Mouse (Mus musculus) G1E-ER4 (cell line): ENCODE measurements around the gene Fgf4. TPM values are rescaled to one million over a fixed set of nuclear protein-coding genes. Genes with fewer than 3 reads are reported as not detected.

ENCODE experiments used
- GATA1 ChIP-seq: IDR thresholded peaks from one replicate; pipeline ENCODE4 v1.8.0; 2012; ENCODE audit warnings: low read length, inconsistent platforms
- polyA plus RNA-seq: library from polyadenylated mRNA; stranded (reverse); fragments of >175 nt; gene quantifications from 2 replicates; pipeline ENCODE4 v1.2.3, GENCODE M21; 2012

Gene Fgf4
- polyA plus RNA-seq, 1 experiment, result not detected

DNA sequence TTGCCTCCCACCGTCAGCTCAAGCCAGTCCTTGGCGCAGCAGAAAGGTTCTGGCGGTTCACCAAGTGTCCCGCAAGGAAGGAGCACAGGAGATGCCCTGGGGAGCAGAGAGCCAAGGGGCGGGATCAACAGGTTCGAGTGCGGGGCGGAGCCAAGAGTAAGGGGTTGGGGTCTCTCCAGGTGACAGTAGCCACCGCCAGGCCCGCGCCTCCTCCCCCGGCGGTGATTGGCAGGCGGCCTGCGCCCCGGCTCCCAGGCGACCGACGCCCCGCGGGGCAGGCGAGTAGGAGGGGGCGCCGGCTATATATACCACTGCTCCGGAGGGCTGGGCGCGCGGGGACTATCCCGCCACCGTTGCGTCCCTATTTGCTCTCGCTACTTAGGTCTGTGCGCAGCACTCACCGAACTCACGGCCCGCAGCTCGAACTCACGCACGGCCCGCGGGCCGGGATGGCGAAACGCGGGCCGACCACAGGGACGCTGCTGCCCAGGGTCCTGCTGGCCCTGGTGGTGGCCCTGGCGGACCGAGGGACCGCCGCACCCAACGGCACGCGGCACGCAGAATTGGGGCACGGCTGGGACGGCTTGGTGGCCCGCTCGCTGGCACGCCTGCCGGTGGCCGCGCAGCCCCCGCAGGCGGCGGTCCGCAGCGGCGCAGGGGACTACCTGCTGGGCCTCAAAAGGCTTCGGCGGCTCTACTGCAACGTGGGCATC lies 14.0 kb downstream of the Fgf4 start:
- TF ChIP-seq GATA1, result no peak

DNA sequence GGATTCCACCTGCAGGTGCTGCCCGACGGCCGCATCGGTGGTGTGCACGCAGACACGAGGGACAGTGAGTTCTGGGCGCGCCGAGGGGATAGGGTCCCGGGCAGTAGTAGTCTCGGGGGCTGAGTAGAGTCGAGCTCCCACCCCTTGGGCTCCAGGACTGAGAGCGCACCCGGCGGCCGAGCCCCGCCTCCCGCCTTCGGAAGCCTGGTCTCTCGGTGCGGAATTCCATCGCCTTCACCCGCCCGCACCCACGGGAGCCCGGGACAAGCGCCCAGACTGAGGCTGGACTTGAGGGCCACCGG lies 14.6 kb downstream of the Fgf4 start:
- TF ChIP-seq GATA1, result no peak

DNA sequence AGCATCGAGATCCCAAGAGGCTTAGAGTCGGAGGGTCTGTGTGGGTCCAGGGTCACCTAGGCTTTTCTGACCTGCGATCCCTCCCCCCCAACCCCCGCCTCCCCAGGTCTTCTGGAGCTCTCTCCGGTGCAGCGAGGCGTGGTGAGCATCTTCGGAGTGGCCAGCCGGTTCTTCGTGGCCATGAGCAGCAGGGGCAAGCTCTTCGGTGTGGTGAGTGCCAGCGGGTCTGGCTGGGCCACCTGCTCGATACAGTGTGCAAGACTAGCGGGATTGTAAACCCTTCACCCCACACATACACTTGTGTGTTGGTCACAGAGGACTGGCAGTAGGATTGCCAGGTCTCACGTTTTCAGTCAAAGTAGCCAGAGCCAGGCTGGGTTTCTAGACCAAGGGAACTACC lies 15.0 kb downstream of the Fgf4 start:
- TF ChIP-seq GATA1, result no peak

DNA sequence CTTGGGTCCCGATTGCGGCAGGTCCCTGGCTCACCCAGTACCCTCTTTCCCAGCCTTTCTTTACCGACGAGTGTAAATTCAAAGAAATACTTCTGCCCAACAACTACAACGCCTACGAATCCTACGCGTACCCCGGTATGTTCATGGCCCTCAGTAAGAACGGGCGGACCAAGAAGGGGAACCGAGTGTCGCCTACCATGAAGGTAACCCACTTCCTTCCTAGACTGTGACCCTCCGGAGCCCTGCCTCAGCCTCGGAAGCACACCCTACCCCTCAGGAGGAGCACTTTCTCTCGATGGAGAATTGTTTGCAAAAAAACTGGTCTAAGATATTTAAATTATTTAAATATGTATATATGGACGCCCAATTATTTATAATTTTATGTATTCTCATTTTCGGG lies 15.5 kb downstream of the Fgf4 start:
- no peak for TF ChIP-seq GATA1

DNA sequence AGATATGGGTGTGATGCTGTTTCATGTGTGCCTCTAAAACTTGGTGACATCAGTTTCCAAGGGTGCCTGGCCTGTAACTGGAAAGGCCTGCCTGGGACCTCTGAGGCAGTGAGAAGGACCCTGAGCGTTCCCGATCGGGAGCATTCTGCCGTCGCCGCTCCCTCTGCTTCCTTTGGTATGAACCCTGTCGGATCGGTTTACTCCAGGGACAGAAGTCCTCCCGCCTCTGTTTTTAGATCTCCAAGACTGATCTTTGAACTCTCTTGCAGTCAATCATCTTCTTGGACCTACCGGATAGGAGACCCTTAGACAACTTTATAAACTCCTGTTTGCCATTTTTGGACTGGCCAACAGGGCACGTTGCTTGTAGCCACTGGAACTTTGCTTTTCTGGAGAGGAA lies 16.0 kb downstream of the Fgf4 start:
- no peak for TF ChIP-seq GATA1

DNA sequence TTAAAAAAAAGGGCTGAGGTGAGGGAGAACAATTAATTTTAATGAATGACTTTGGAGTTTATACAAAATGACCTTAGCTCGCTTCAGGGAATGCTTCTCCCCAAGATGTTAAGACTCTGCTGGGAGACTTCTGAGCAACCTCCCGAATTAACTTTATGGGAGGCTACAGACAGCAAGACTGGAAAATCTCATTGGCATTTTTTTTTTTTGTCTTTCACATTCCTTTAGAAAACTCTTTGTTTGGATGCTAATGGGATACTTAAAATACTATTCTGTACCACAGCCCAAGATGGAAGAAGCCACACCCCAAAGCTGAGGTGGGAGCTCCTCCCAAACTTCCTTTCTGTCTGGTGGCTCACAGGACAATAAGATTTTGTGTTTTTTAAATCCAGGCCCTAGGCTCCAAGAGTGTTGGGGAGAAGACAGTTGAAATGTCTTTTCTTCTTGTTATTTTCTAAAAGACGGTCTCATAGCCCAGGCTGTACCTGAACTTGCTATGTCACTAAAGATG lies 17.0 kb downstream of the Fgf4 start:
- TF ChIP-seq GATA1, result no peak

DNA sequence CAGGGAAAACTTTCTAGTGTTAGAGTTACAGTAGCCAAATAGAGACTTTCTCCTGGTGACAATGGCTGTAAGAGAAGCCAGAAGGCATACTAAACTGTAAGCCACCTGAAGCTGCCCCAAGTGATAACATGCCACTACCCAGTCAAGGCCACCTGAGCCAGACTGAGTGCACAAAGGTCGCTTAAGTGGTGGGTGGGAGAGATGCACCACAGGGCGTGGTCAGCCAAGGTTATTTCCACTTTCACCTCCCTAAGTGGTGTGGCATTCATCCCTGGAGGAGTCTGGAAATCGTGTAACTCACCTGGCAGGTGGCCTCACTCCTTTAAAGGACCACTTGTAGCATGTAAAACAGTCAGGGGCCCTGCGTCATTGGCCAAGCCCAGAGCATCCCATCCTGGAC lies 20.0 kb downstream of the Fgf4 start:
- TF ChIP-seq GATA1, result no peak

DNA sequence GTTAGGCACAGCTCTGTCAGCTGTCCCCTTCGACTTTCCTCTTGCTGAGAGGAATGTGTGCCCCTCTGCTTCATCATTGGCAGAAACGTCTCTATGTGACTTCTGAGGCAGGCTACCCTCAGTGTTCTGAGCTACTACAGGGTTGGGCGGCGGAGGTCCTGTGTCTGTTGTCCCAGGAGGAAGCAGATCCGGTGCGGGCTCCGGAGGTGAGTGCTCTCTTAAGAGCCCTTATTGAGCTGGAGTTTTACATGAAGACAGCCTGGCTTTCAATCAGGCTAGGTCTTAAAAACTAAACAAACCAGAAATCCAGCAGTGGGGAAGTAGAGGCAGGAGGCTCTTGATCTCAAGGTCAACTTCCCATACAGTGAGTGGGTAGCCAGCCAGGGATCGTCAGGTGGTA lies 20.4 kb downstream of the Fgf4 start:
- TF ChIP-seq GATA1, result no peak

DNA sequence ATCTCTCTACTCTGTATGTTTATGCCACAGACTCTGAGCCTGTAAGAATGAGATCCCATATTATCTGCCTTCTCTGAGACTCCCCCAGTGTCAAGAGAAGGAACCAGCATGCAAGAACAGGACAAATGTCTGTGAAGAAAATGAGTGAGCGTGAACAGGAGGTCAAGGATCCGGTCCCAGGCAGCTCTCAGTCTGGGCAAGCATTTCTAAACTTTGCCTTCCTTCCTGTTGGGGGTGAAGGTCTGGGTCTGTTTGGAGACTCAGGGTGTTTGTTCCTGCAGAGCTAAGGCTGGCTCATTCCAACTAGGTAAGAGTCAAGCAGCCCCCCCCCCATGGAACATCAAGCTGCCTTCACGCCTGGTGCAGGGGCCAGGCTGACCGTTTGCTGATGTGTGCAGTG lies 25.3 kb downstream of the Fgf4 start:
- TF ChIP-seq GATA1, result no peak

DNA sequence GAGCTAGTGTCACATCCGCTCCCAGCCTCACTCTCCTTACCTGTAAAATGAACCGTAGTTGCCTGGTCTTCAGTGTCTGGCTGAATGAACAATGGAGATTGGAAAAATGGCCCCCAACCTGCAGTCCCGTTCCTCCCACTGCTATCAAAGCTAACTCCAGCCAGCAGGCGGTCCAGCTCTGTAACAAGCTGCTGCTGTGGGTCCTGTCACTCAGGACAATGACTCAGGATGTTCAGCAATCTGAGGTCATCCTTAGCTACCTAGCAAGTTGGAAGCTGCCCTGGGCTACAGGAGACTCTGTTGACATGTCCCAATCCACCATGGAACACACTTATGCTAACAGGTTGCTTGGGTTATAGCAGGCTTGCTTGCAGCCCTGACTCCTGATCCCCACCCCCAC lies 26.0 kb downstream of the Fgf4 start:
- TF ChIP-seq GATA1, result no peak

DNA sequence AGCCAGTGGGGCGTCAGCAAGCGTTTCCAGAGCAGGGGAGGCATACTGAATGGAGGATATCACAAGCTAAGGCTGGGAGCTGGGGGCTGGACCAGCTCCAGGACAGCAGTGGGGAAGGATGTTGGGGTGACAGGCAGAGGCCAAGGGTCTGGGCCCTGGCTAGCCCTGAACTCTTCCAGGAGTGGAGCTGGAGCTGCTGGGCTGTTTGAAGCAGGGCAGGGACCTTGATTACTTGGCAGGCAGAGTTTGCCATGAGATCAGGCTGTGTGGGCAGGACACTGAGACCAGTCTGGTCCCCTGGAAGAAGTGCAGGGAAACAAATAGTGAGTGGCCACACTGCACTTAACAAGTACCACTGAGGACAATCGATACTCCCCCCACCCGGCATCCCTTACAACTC lies 27.1 kb downstream of the Fgf4 start:
- TF ChIP-seq GATA1, result no peak

DNA sequence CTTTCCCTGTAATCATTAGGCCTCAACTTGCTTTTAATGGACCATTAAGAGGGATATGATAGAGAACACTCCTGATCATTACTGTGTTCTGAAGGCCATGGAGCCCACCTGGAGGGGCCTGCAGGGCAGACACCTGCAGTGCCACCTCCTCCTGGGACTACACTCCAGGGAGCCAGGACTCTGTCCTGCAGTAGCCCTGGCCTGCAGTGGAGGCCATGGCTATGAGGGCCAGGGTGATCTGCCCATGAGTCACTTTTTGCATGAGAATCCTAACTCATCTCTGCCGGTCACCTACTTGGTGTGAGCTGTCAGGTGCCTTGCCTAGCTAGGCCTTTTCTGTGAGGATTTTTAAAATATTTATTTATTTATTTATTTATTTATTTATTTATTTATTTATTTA lies 31.2 kb downstream of the Fgf4 start:
- TF ChIP-seq GATA1, result no peak

DNA sequence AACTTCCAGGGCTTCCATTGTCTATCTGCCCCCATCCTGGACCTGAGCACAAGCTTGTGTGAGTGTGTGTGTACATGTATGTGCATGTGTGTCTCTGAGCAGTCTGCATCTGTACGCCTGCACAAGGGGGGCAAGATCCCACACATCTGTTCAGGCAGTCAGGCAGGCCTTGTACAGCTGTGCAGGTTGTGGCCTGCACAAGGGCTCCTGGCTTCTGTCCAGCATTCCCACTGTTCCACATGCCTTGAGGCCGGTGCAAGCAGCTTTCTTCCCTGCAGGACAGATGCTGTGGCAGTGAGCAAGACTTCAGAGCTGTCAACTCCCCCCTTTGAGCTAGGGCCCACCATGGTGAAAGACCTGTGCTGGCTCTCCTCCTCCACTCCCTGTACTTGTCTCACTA lies 35.9 kb downstream of the Fgf4 start:
- no peak for TF ChIP-seq GATA1

DNA sequence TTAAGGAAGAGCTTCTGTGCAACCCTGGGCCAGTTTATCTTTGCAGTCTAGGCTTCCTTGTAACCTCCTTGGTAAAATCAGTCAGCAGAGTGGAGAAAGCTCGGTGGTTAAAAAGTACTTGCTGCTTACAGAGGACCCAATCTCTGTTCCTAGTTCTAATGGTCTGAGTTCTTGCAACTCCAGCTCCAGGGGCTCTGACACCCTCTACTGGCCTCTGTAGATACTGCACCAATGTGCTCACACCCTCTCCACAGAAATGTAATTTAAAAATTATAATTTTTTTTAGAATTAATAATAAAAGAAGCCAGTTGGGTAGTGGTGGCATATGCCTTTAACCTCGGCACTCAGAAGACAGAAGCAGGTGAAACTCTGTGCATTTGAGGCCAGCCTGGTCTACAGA lies 40.5 kb downstream of the Fgf4 start:
- no peak for TF ChIP-seq GATA1

DNA sequence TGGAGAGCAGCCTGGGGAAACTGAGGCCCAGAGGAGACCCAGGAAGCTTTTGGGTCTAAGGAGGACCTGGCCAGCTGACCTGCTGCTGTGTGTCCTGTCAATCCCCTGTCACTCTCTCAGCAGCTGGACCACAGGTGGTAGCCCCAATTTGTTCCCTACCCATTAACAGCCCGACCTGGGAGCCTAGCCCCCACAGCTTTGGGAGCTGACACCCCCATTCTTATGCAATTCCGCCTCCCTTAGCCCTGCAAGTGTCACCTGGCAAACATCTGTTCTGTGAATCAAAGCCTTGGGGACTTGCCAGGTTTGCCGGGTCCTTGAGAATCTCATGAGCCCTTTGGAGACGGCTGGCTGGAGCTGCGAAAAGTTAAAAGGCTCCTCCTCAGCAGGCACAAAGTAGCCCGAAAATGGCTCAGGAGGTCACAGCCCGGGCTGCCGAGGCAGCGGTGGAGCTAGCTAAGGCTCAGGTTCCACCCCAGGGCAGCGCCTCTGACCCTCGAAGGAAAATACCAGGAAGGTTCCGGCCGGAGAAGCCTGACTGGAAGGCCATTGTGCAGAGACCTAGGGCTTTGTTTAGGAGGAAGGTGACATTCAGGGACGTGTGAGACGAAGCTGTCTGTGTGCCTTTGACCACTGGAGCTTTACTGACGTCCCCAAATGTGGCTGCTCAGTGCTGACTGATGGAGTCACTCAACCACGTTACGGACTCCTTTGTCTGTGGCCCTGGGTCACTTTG lies 41.6 kb downstream of the Fgf4 start:
- no peak for TF ChIP-seq GATA1

DNA sequence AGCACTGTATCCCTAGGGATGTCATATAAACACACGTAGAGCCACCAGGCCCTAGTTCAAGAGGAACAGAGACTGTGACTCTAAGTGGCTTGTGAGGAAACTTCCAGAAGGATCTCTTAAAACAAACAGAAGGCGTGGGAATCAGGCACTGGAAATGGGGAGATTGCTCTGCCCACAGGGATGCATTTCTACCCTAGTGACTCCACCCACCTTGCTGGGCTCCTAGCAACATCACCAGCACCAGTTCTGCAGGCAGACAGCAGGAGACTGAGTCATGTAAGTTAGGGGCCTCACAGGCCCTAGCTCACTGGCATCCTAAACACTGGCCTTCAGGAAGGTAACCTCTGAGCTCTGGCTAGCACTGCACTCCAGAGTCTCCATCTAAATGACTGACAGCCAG lies 44.7 kb downstream of the Fgf4 start:
- no peak for TF ChIP-seq GATA1

DNA sequence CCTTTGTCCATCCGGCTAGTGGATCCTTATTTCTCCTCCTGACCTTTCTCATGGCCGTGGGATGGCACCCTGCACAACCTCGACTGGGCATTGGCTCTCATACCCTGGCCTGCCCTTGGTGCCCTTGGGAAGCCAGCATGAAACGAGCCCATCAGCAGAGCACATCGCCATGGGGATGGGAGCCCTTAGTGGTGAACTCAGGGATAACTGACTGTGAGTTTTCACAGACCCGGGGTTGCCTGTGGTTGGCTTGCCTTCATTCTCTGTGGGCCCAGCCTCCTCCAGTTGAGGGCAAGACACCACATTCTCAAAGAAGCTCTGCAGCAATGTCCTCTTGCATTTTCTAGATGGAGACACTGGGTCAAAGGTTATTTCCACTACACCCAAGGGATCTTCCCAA lies 45.2 kb downstream of the Fgf4 start:
- no peak for TF ChIP-seq GATA1
